Mouse (Mus musculus): ENCODE measurements around the gene Zfp2. TPM values are rescaled to one million over a fixed set of nuclear protein-coding genes. Genes with fewer than 3 reads are reported as not detected.

The Zfp2 gene
- 15.4 and 18.2 TPM in 2 replicates for polyA plus RNA-seq (2015; fragmentation: Nextera tagmentation; extraction: Ambion mirVana)

DNA sequence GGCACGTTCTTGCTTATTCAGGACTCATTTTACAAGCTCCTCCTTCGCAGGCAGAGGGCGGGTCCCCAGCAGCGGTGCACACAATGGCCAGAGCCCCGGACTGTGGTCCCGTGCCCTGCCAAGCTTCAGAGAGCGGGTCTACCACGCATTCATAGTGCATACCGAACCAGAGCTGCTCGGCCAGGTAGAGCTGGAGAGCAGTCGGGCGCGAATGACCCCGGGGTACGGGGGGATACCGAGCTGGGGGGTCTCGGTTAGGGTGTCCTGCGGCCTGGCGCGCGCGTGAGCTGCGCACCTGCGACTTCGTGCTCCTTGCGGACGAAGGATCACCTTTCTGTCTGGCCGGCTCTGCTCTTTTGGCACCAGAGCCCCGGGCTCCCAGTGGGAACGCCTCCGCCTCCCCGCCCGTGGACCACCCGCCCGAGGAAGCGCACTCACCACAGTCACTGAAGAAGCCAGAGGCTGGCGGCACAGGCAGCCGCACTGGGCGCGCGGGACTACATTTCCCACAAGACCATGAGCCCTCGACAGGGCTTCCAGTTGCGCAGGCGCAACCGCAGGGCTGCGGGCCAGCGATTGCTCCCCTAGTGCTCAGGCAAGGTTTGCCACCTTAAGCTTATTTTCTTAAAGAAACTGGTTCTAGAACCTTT, at the start of gene Zfp2:
Gene Zfp2 (minus strand): TSS at position 495 of the 650 bp plus-strand sequence.
- Histone ChIP-seq H3K36me3 (ENCODE audit: insufficient read depth, low read length) (peaks cover 17% of the 10 kb centered on the region), H3K4me1 (ENCODE audit: insufficient read depth, low read length) (no peaks in the 10 kb centered on the region), H3K9me3 (ENCODE audit: low read length) (peaks cover 13% of the 10 kb centered on the region), H3K9ac (replicated peaks; ENCODE audit: low read length) (peak within 1 kb of the TSS; percentile 96), H3K27ac (ENCODE audit: low read length) (peak within 1 kb of the TSS; percentile 86), H3K27me3 (ENCODE audit: insufficient read depth, low read length) (no peaks in the 10 kb centered on the region), H3K4me2 (replicated peaks; ENCODE audit: low read depth, low read length) (peak within 1 kb of the TSS; percentile 54), H3K4me3 (ENCODE audit: low read length) (peak within 1 kb of the TSS; percentile 92)
- under 1% methylated on average over 47 of the region's 47 CpGs for WGBS
- peak; percentile 99 for ATAC-seq (ENCODE audit: low FRiP score, low TSS enrichment)

DNA sequence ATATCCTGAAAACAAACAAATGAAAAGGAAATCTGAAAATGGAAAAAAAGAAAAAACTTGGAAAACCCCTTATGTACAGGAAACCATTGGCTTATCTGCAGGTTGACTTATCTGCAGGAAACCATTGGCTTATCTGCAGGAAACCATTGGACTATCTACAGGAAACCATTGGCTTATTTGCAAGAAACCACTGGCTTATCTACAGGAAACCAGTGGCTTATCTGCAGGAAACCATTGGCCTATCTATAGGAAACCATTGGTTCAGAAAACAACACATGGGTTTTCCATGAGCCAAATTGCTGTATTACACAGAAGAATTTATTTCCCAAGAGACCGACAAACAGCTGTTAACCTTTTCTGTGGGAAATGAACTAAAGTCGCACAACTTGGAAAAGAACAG, 48.9 kb upstream of the Zfp2 start:
- Histone ChIP-seq H3K27me3 (ENCODE audit: insufficient read depth, low read length) (no peaks in the 10 kb centered on the region), H3K4me1 (ENCODE audit: insufficient read depth, low read length) (no peaks in the 10 kb centered on the region), H3K4me2 (replicated peaks; ENCODE audit: low read depth, low read length) (no peak overlapping the region), H3K9ac (replicated peaks; ENCODE audit: low read length) (no peak overlapping the region), H3K27ac (ENCODE audit: low read length) (no peak overlapping the region), H3K36me3 (ENCODE audit: insufficient read depth, low read length) (no peaks in the 10 kb centered on the region), H3K4me3 (ENCODE audit: low read length) (no peak overlapping the region), H3K9me3 (ENCODE audit: low read length) (no peaks in the 10 kb centered on the region)
- WGBS, result 76% methylated on average over 2 of the region's 2 CpGs
- no peak for ATAC-seq (ENCODE audit: low FRiP score, low TSS enrichment)

DNA sequence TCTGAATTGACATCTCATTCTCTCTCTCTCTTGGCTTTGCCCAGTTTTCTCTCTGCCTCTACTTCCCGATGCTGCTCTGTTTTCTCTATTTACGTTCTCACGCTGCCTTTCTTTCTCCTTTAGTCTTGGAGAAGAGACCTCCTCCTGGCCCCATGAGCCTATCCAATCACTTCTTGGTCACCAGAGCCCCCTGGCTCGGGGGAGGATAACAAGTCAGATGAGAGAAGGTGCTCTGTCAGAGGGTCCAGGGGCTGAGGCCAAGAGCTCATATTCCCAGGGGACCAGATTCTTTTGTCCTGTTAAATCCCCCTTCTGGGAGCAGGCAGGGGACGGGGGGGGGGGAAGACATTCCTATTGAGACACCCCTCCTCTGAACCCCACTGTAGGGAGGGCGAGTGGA, 37.7 kb upstream of the Zfp2 start, which contains the start of gene Prop1:
Gene Prop1 (minus strand): TSS at position 101 of the 400 bp plus-strand sequence.
- Histone ChIP-seq H3K4me2 (replicated peaks; ENCODE audit: low read depth, low read length) (peak within 1 kb of the TSS; percentile 38; the same call in 1 of the 2 replicates), H3K9ac (replicated peaks; ENCODE audit: low read length) (no peak within 1 kb of the TSS)

DNA sequence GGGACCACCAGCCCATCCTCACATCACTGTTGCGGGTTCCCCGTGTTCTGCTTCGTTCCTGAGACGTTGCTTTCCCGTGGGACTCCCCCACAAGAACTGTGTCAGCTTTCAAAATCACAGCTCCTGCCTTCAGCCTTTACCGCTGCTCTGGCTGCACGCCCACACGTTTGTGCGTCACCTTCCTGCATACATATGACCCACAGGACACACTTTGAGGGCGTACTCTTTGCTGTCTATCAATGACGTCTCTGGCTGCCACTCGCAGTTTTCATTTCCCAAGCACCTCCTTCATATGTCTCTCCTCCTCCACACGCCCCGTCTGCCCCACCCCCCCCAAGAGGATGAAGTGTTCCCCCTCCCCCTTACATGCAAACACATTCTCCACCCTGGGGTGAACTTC, 36.3 kb upstream of the Zfp2 start:
- WGBS, result 25% methylated on average over 14 of the region's 14 CpGs
- Histone ChIP-seq H3K27ac (ENCODE audit: low read length) (no peak overlapping the region), H3K4me2 (replicated peaks; ENCODE audit: low read depth, low read length) (peak overlapping the region; percentile 38), H3K4me1 (ENCODE audit: insufficient read depth, low read length) (peaks cover 6% of the 10 kb centered on the region; the same call in 1 of the 2 replicates), H3K9me3 (ENCODE audit: low read length) (no peaks in the 10 kb centered on the region), H3K27me3 (ENCODE audit: insufficient read depth, low read length) (no peaks in the 10 kb centered on the region; the same call in 1 of the 2 replicates), H3K4me3 (ENCODE audit: low read length) (no peak overlapping the region), H3K9ac (replicated peaks; ENCODE audit: low read length) (no peak overlapping the region), H3K36me3 (ENCODE audit: insufficient read depth, low read length) (no peaks in the 10 kb centered on the region)
- ATAC-seq (ENCODE audit: low FRiP score, low TSS enrichment), result no peak

More for the DNA sequence above, 37.7 kb upstream of the Zfp2 start, which contains the start of gene Prop1:
- Histone ChIP-seq H3K36me3 (ENCODE audit: insufficient read depth, low read length) (no peaks in the 10 kb centered on the region), H3K27ac (ENCODE audit: low read length) (no peak within 1 kb of the TSS), H3K4me3 (ENCODE audit: low read length) (no peak within 1 kb of the TSS), H3K4me1 (ENCODE audit: insufficient read depth, low read length) (peaks cover 6% of the 10 kb centered on the region; the same call in 1 of the 2 replicates), H3K27me3 (ENCODE audit: insufficient read depth, low read length) (no peaks in the 10 kb centered on the region; the same call in 1 of the 2 replicates), H3K9me3 (ENCODE audit: low read length) (no peaks in the 10 kb centered on the region)
- WGBS, result 60% methylated on average over 6 of the region's 6 CpGs
- ATAC-seq (ENCODE audit: low FRiP score, low TSS enrichment), result no peak

DNA sequence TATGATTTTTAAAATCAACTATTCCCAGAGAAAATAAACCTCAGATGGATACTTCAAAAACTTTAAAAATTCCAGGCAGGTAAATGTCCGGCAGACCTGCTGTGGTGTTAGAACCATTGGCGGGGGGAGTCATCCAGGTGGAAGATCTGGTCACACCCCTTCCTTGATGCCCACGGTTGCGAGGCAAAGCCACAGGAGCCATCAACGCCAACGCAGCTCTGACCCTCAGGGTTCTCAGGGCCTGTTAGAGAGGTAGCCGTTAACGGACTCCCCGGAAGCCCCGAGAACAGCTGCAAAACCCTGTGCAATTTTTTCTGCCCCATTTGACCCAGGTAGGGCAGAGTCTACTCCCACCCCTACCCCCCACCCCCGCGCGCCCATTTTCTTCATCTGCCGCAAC, 27.5 kb upstream of the Zfp2 start, which contains the start of gene 4933414I15Rik:
Gene 4933414I15Rik (minus strand): TSS at position 260 of the 400 bp plus-strand sequence.
- Histone ChIP-seq H3K4me2 (replicated peaks; ENCODE audit: low read depth, low read length) (peak within 1 kb of the TSS; percentile 24), H3K27me3 (ENCODE audit: insufficient read depth, low read length) (peaks cover 3% of the 10 kb centered on the region; the same call in 1 of the 2 replicates), H3K27ac (ENCODE audit: low read length) (no peak within 1 kb of the TSS), H3K9ac (replicated peaks; ENCODE audit: low read length) (0 out of 2 replicates have a peak within 1 kb of the TSS, but pooled peaks have one; percentile 4), H3K9me3 (ENCODE audit: low read length) (no peaks in the 10 kb centered on the region), H3K4me1 (ENCODE audit: insufficient read depth, low read length) (no peaks in the 10 kb centered on the region), H3K36me3 (ENCODE audit: insufficient read depth, low read length) (no peaks in the 10 kb centered on the region), H3K4me3 (ENCODE audit: low read length) (no peak within 1 kb of the TSS)
- ATAC-seq (ENCODE audit: low FRiP score, low TSS enrichment), result no peak
- 78% methylated on average over 14 of the region's 14 CpGs for WGBS

DNA sequence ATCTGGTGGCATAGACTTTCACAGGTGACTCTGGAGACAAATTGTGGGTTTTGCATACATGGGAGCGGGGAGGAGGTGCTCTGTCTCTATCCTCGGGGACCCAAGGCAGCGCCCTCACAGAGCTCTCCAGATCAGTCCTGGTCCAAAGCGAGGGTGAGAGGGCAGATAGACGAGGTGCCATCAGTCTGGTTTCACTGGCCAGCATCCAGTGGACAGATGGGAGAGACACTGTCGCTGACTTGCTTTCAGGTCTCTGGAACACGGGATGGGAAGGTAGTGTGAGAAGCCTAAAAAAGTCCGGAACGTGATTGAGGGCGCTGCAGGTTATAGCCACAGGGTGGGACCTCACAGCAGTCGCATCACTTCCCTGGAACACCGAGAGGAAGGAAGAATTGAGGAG, 26.4 kb upstream of the Zfp2 start:
- Histone ChIP-seq H3K9me3 (ENCODE audit: low read length) (no peaks in the 10 kb centered on the region), H3K36me3 (ENCODE audit: insufficient read depth, low read length) (no peaks in the 10 kb centered on the region), H3K4me3 (ENCODE audit: low read length) (no peak overlapping the region), H3K4me2 (replicated peaks; ENCODE audit: low read depth, low read length) (peak overlapping the region; percentile 24), H3K9ac (replicated peaks; ENCODE audit: low read length) (no peak overlapping the region), H3K27ac (ENCODE audit: low read length) (no peak overlapping the region), H3K27me3 (ENCODE audit: insufficient read depth, low read length) (peaks cover 3% of the 10 kb centered on the region; the same call in 1 of the 2 replicates), H3K4me1 (ENCODE audit: insufficient read depth, low read length) (no peaks in the 10 kb centered on the region)
- WGBS, result 47% methylated on average over 12 of the region's 12 CpGs
- ATAC-seq (ENCODE audit: low FRiP score, low TSS enrichment), result no peak

DNA sequence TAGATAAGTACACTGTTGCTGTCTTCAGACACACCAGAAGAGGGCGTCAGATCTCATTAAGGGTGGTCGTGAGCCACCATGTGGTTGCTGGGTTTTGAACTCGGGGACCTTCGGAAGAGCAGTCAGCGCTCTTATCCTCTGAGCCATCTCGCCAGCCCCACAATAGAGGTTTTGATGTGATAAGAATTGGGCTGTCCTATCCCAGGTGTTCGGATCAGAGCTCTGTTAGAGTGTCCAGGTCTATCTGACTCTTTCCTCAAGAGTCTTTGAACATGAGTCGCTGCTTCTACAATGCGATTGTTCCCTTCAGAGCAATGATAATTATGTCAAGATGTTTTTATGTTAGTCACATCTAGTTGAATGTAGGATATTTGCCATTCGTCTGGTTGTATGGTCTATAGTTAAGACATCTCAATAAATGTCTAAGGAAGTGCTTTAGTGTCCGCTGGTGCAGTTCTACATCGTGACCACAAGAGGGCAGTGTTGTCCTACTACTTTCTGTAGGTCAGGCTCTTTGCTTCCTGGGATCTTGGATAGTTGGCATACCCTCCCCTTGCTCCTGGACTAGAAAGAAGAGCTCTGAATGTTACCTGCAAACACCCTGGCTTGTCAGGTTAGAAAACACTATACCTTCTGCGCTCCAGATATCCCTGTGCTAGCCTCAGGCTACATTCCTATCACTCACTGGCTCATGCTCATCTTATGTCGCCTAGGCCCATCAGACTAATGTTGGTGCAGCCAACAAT, 23.8 kb upstream of the Zfp2 start:
- Histone ChIP-seq H3K4me3 (ENCODE audit: low read length) (no peak overlapping the region), H3K9me3 (ENCODE audit: low read length) (no peaks in the 10 kb centered on the region), H3K9ac (replicated peaks; ENCODE audit: low read length) (no peak overlapping the region), H3K4me1 (ENCODE audit: insufficient read depth, low read length) (no peaks in the 10 kb centered on the region), H3K4me2 (replicated peaks; ENCODE audit: low read depth, low read length) (no peak overlapping the region), H3K27me3 (ENCODE audit: insufficient read depth, low read length) (peaks cover 3% of the 10 kb centered on the region; the same call in 1 of the 2 replicates), H3K27ac (ENCODE audit: low read length) (no peak overlapping the region), H3K36me3 (ENCODE audit: insufficient read depth, low read length) (no peaks in the 10 kb centered on the region)
- peak; percentile 57 for ATAC-seq (ENCODE audit: low FRiP score, low TSS enrichment)
- WGBS, result 35% methylated on average over 14 of the region's 14 CpGs

DNA sequence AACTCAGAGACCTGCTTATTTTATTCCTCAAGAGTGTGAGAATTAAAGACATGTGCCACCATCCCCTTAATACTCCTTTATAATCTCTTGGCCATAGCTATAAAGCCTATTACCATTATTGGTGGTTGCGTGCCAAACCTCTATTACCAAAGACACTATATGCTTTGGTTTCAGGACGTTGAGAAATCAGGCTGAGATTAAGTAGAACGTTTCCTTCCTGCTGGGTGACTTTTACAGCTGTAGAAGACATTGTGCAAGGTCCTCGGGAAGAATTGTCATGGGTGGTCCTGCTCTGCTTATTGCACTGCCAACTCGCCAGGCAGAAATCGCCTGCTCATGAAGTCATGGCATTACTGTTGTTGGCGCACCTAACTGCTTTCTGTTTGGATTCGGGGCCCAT, 22.5 kb upstream of the Zfp2 start:
- H3K9ac ChIP-seq (replicated peaks; ENCODE audit: low read length), result no peak overlapping the region
- WGBS, result 72% methylated on average over 8 of the region's 8 CpGs
- no peaks in the 10 kb centered on the region for H3K9me3 ChIP-seq (ENCODE audit: low read length)
- H3K4me1 ChIP-seq (ENCODE audit: insufficient read depth, low read length), result no peaks in the 10 kb centered on the region
- H3K27ac ChIP-seq (ENCODE audit: low read length), result no peak overlapping the region
- no peak overlapping the region for H3K4me3 ChIP-seq (ENCODE audit: low read length)
- peaks cover 3% of the 10 kb centered on the region; the same call in 1 of the 2 replicates for H3K27me3 ChIP-seq (ENCODE audit: insufficient read depth, low read length)
- ATAC-seq (ENCODE audit: low FRiP score, low TSS enrichment), result no peak
- H3K4me2 ChIP-seq (replicated peaks; ENCODE audit: low read depth, low read length), result no peak overlapping the region
- H3K36me3 ChIP-seq (ENCODE audit: insufficient read depth, low read length), result no peaks in the 10 kb centered on the region

DNA sequence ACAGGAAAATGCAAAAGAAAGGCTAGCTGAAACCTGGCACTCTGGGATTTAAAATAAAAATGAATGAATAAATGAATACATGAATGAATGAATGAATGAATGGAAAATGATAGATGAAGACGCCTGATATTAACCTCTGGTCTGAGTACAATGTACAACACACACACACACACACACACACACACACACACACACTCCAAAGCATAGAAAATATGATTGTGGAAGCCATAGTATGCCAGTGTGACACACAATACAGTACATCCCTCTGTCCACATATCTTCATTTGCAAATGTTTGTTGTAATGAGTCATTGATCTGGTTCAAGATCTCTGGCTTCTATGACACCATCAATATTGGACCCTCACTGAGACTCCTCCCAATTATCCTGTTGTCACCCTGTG, 16.1 kb upstream of the Zfp2 start:
- peak overlapping the region; percentile 75; the same call in 1 of the 2 replicates for H3K4me3 ChIP-seq (ENCODE audit: low read length)
- ATAC-seq (ENCODE audit: low FRiP score, low TSS enrichment), result 0 out of 2 replicates have a peak, but pooled peaks have one; percentile 32
- H3K9me3 ChIP-seq (ENCODE audit: low read length), result no peaks in the 10 kb centered on the region
- no peaks in the 10 kb centered on the region for H3K27me3 ChIP-seq (ENCODE audit: insufficient read depth, low read length)
- WGBS, result 95% methylated on average over 1 of the region's 1 CpGs
- no peaks in the 10 kb centered on the region for H3K36me3 ChIP-seq (ENCODE audit: insufficient read depth, low read length)
- H3K4me1 ChIP-seq (ENCODE audit: insufficient read depth, low read length), result peaks cover 7% of the 10 kb centered on the region; the same call in 1 of the 2 replicates
- H3K27ac ChIP-seq (ENCODE audit: low read length), result no peak overlapping the region
- peak overlapping the region; percentile 76 for H3K4me2 ChIP-seq (replicated peaks; ENCODE audit: low read depth, low read length)
- no peak overlapping the region for H3K9ac ChIP-seq (replicated peaks; ENCODE audit: low read length)
